Mouse (Mus musculus): ENCODE results near the gene Rbpjl. TPM values are rescaled to one million over a fixed set of nuclear protein-coding genes. Genes with fewer than 3 reads are reported as not detected.

Rbpjl gene
- polyA plus RNA-seq, 1 experiment from 2014 or later, result not detected

DNA sequence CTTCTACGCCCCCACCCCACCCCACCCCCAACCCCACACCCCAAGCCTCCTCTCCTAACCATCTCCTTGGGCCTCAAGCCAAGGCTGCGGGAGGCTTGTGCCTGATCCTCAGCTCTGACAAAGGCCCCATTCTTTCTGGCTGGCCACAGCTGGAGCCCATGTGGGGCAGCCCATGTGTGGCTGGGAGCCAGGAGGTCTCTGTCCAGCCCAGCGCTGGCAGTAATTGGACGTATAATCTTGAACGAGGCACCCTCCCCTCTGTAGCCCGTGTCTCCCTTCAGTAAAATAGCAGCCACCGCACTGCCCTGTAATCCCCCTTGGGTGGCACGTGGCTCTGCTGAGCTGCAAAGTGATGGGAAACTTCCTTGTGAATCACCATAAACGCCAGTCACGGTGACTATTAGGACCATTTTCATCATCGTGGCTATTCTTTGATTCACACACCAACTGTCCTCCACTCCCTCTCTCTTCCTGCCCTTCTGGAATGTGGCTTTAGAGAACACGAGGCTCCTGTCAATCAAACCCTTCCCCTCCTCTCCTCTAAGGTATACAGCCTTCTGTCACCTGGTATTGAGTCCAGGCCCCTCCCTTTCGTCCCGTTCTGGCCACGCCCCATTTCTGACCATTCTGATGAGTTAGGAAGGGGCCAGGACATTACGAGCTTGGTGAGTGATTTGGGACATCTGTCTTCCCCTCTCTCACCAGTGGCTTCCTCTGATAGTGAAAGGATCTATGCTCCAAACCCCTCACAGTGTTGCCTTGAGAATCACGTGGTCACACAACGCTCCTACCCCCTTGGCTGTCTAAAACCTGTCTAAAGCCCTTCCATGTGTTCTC, 16.8 kb upstream of the Rbpjl start:
- Histone ChIP-seq H3K27me3 (ENCODE audit: control insufficient read depth, insufficient read depth, low read length) (peaks cover 20% of the 10 kb centered on the region), H3K36me3 (ENCODE audit: control insufficient read depth, insufficient read depth, low read length) (no peaks in the 10 kb centered on the region), H3K9me3 (ENCODE audit: control insufficient read depth, low read length) (no peaks in the 10 kb centered on the region), H3K4me3 (replicated peaks; ENCODE audit: low read depth, low read length) (no peak overlapping the region), H3K4me1 (ENCODE audit: control insufficient read depth, insufficient read depth, low read length) (peaks cover 10% of the 10 kb centered on the region; the same call in 1 of the 2 replicates), H3K27ac (replicated peaks; ENCODE audit: low read depth, low read length) (no peak overlapping the region), H3K9ac (replicated peaks; ENCODE audit: low read length) (no peak overlapping the region), H3K4me2 (ENCODE audit: low read length) (peak overlapping the region; percentile 30)
- DNase-seq, result peak; percentile 78
- peak; percentile 78 for ATAC-seq (ENCODE audit: low FRiP score, low TSS enrichment)
- 6% methylated on average over 18 of the region's 18 CpGs for WGBS

DNA sequence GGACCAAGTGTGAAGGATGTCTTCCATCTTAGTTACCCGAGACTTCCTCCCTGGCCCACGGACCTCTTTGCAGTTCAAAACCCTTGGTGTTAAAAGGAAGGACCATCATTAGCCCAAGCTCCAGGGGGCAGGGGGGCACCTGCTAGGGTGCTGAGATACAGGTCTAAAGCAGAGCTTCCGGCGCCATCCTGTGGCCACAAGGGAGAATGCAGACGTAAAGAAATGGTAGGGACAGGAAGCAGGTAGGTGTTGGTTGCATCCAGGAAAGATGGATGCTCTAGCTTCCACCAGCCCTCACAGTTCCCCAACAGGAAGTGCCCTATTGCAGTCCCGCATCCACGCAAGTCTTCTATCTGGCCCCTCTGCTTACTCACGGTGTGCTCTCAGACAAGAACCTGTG, 16.0 kb upstream of the Rbpjl start:
- H3K4me2 ChIP-seq (ENCODE audit: low read length), result no peak overlapping the region
- no peak for ATAC-seq (ENCODE audit: low FRiP score, low TSS enrichment)
- peak; percentile 56 for DNase-seq
- H3K9ac ChIP-seq (replicated peaks; ENCODE audit: low read length), result no peak overlapping the region
- H3K9me3 ChIP-seq (ENCODE audit: control insufficient read depth, low read length), result no peaks in the 10 kb centered on the region
- H3K27me3 ChIP-seq (ENCODE audit: control insufficient read depth, insufficient read depth, low read length), result peaks cover 20% of the 10 kb centered on the region
- H3K4me1 ChIP-seq (ENCODE audit: control insufficient read depth, insufficient read depth, low read length), result peaks cover 10% of the 10 kb centered on the region; the same call in 1 of the 2 replicates
- no peaks in the 10 kb centered on the region for H3K36me3 ChIP-seq (ENCODE audit: control insufficient read depth, insufficient read depth, low read length)
- 24% methylated on average over 8 of the region's 8 CpGs for WGBS
- no peak overlapping the region for H3K27ac ChIP-seq (replicated peaks; ENCODE audit: low read depth, low read length)
- H3K4me3 ChIP-seq (replicated peaks; ENCODE audit: low read depth, low read length), result no peak overlapping the region

DNA sequence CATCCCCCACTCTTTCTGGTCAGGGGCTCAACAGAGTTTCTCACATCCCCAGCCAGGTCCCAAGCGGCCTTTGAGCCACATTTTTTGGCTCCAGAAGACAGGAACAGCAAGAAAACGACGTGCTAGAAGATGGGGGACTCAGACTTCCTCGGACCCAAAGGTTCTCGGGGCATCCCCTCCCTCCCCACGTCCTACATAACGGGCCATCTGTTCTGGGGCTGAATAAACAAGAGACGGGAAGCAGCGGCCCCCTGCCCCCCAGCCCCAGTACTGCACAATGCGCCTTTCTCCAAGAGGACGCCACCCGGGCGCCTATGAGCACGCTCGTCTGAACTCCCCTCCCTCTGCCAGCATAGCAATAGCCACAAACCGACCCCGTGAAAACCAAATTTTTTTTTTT, 13.9 kb upstream of the Rbpjl start, which contains the start of gene Slpi:
TSS of gene Slpi (minus strand) at position 76 of the 400 bp plus-strand sequence.
- Histone ChIP-seq H3K4me2 (ENCODE audit: low read length) (peak within 1 kb of the TSS; percentile 70), H3K36me3 (ENCODE audit: control insufficient read depth, insufficient read depth, low read length) (no peaks in the 10 kb centered on the region), H3K4me1 (ENCODE audit: control insufficient read depth, insufficient read depth, low read length) (peaks cover 10% of the 10 kb centered on the region; the same call in 1 of the 2 replicates), H3K9ac (replicated peaks; ENCODE audit: low read length) (peak within 1 kb of the TSS; percentile 52), H3K27ac (replicated peaks; ENCODE audit: low read depth, low read length) (no peak within 1 kb of the TSS), H3K4me3 (replicated peaks; ENCODE audit: low read depth, low read length) (peak within 1 kb of the TSS; percentile 47), H3K27me3 (ENCODE audit: control insufficient read depth, insufficient read depth, low read length) (peaks cover 20% of the 10 kb centered on the region), H3K9me3 (ENCODE audit: control insufficient read depth, low read length) (no peaks in the 10 kb centered on the region)
- WGBS, result under 1% methylated on average over 17 of the region's 17 CpGs
- DNase-seq (peak; percentile 64), ATAC-seq (ENCODE audit: low FRiP score, low TSS enrichment) (peak; percentile 57; the same call in 1 of the 2 replicates)

DNA sequence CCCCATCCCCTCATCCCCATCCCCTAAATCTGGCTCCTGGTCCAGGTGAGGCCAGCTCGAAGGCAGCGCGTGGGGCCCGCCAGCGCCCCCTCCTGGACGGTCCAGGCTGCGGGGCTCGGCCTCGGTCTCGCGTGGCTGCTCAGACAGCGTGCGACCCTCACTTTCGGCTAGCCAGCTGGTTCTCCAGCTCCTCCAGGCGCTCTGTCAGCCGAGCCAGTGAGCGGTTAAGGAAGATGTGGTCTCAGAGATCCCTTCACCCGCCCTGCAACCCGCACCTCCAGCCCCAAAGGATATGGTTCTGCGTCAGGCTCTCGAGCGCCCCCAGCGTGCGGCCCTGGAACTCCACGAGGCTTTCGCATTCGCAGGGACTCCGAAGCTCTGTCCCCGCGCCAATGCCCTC, 13.4 kb upstream of the Rbpjl start:
- H3K9me3 ChIP-seq (ENCODE audit: control insufficient read depth, low read length), result no peaks in the 10 kb centered on the region
- H3K27ac ChIP-seq (replicated peaks; ENCODE audit: low read depth, low read length), result no peak overlapping the region
- ATAC-seq (ENCODE audit: low FRiP score, low TSS enrichment) (peak; percentile 59), DNase-seq (peak; percentile 92)
- H3K4me2 ChIP-seq (ENCODE audit: low read length), result peak overlapping the region; percentile 70
- H3K36me3 ChIP-seq (ENCODE audit: control insufficient read depth, insufficient read depth, low read length), result no peaks in the 10 kb centered on the region
- WGBS, result under 1% methylated on average over 30 of the region's 30 CpGs
- peaks cover 20% of the 10 kb centered on the region for H3K27me3 ChIP-seq (ENCODE audit: control insufficient read depth, insufficient read depth, low read length)
- H3K4me3 ChIP-seq (replicated peaks; ENCODE audit: low read depth, low read length), result peak overlapping the region; percentile 47
- peak overlapping the region; percentile 52 for H3K9ac ChIP-seq (replicated peaks; ENCODE audit: low read length)
- peaks cover 10% of the 10 kb centered on the region; the same call in 1 of the 2 replicates for H3K4me1 ChIP-seq (ENCODE audit: control insufficient read depth, insufficient read depth, low read length)

DNA sequence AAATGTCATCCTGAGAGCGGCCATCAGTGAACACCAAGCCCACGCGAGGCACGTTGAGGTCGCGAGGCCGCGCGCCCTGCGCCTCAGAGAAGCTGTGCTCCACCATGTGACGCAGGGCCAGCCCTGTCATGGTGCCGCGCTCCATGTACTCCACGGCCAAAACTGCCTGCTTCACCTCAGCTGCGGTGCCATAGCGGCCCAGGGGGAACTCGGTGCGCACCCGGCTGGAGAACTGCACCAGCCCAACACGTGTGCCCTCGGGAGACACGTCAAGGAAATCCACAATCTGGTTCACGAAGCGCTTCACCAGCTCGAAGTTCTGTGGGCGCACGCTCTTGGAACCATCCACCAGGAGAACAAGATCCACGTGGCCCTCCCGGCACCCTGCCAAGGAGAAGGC, 9.8 kb upstream of the Rbpjl start:
- Histone ChIP-seq H3K36me3 (ENCODE audit: control insufficient read depth, insufficient read depth, low read length) (no peaks in the 10 kb centered on the region), H3K4me1 (ENCODE audit: control insufficient read depth, insufficient read depth, low read length) (peaks cover 3% of the 10 kb centered on the region; the same call in 1 of the 2 replicates), H3K9me3 (ENCODE audit: control insufficient read depth, low read length) (no peaks in the 10 kb centered on the region), H3K27me3 (ENCODE audit: control insufficient read depth, insufficient read depth, low read length) (peaks cover 9% of the 10 kb centered on the region; the same call in 1 of the 2 replicates), H3K4me3 (replicated peaks; ENCODE audit: low read depth, low read length) (no peak overlapping the region), H3K27ac (replicated peaks; ENCODE audit: low read depth, low read length) (no peak overlapping the region), H3K9ac (replicated peaks; ENCODE audit: low read length) (no peak overlapping the region), H3K4me2 (ENCODE audit: low read length) (no peak overlapping the region)
- no peak for DNase-seq
- ATAC-seq (ENCODE audit: low FRiP score, low TSS enrichment), result no peak
- WGBS, result 79% methylated on average over 29 of the region's 29 CpGs

DNA sequence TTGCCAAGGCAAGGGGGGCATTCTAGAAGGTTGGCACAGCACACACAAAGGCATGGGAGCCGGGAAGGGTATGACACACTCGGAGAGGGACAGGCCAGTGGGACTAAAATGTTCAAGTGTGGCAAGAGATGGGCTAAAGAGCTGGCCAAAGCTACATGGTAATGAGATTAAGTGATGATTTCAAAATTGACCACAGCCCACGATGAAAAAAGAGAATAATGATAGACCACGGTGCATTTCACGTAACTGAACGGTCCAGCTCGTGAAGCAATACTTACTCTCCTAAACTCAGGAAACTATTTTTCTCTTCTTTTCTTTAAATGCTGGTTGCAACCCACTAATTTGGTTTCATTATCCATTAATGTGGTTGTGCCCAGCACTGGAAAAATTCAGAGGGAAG, 6.9 kb upstream of the Rbpjl start:
- no peak overlapping the region for H3K9ac ChIP-seq (replicated peaks; ENCODE audit: low read length)
- peaks cover 23% of the 10 kb centered on the region for H3K27me3 ChIP-seq (ENCODE audit: control insufficient read depth, insufficient read depth, low read length)
- 0 out of 2 replicates have a peak, but pooled peaks cover 2% of the 10 kb centered on the region for H3K4me1 ChIP-seq (ENCODE audit: control insufficient read depth, insufficient read depth, low read length)
- H3K4me3 ChIP-seq (replicated peaks; ENCODE audit: low read depth, low read length), result no peak overlapping the region
- H3K27ac ChIP-seq (replicated peaks; ENCODE audit: low read depth, low read length), result no peak overlapping the region
- WGBS, result 92% methylated on average over 7 of the region's 7 CpGs
- DNase-seq (no peak), ATAC-seq (ENCODE audit: low FRiP score, low TSS enrichment) (no peak)
- H3K36me3 ChIP-seq (ENCODE audit: control insufficient read depth, insufficient read depth, low read length), result no peaks in the 10 kb centered on the region
- H3K4me2 ChIP-seq (ENCODE audit: low read length), result no peak overlapping the region
- H3K9me3 ChIP-seq (ENCODE audit: control insufficient read depth, low read length), result no peaks in the 10 kb centered on the region

DNA sequence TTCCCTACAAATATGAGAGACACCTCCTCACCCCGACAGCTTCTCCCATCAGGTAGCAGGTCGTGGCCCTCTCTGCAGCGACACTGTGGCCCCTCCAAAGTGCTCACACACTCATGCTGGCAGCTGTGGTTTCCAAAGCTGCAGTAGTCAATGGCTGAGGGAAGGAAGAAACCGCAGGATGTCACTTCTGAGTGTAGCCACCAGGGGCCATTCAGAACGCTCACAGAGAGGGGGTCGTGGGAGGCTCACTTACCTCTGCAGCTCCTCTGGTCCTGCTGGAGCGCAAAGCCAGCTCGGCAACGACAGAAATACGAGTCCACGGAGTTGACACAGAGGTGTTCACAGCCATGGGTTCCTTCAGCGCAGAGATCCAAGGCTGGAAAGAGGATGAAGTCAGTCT, 6.0 kb upstream of the Rbpjl start:
- no peak overlapping the region for H3K4me2 ChIP-seq (ENCODE audit: low read length)
- H3K9me3 ChIP-seq (ENCODE audit: control insufficient read depth, low read length), result no peaks in the 10 kb centered on the region
- 74% methylated on average over 12 of the region's 12 CpGs for WGBS
- ATAC-seq (ENCODE audit: low FRiP score, low TSS enrichment) (no peak), DNase-seq (no peak)
- H3K4me3 ChIP-seq (replicated peaks; ENCODE audit: low read depth, low read length), result no peak overlapping the region
- no peak overlapping the region for H3K27ac ChIP-seq (replicated peaks; ENCODE audit: low read depth, low read length)
- H3K9ac ChIP-seq (replicated peaks; ENCODE audit: low read length), result no peak overlapping the region
- H3K4me1 ChIP-seq (ENCODE audit: control insufficient read depth, insufficient read depth, low read length), result 0 out of 2 replicates have a peak, but pooled peaks cover 2% of the 10 kb centered on the region
- no peaks in the 10 kb centered on the region for H3K36me3 ChIP-seq (ENCODE audit: control insufficient read depth, insufficient read depth, low read length)
- peaks cover 31% of the 10 kb centered on the region for H3K27me3 ChIP-seq (ENCODE audit: control insufficient read depth, insufficient read depth, low read length)

DNA sequence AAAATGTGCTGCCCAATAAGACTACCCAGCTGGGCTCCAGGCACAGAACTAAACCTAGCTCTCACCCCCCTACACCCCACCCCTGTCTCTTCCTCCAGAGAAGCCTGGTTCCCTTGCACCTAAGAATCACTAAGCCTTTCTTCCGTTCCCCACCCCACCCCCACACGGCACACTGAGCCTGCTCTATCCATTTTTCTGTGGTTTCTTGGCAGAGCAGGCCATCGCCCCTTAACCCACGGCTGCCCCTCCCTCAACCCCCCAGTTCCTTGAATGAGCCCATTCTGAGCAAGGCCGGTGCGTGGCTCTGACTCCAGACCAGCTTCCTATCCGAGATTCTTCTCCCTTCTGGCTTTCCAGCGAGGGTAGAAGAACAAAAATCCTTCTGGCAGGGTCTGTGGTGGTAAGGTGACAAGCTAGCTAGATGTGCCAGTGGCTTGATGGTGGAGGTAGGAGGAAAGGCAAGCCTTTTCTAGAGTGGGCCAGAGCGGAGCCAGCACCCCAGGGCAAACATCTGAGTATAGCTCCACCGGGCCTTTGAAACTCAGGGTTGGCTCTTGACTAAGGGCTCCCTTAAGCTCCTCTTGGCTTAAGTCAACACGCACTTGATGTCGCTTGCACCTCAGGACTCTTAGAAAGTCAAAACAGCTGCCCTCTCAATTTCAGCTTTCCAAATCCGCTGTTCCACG, 598 bp downstream of the Rbpjl start:
- H3K4me2 ChIP-seq (ENCODE audit: low read length), result no peak overlapping the region
- no peaks in the 10 kb centered on the region for H3K9me3 ChIP-seq (ENCODE audit: control insufficient read depth, low read length)
- ATAC-seq (ENCODE audit: low FRiP score, low TSS enrichment), result no peak
- DNase-seq, result no peak
- H3K36me3 ChIP-seq (ENCODE audit: control insufficient read depth, insufficient read depth, low read length), result no peaks in the 10 kb centered on the region
- peaks cover 7% of the 10 kb centered on the region for H3K4me1 ChIP-seq (ENCODE audit: control insufficient read depth, insufficient read depth, low read length)
- H3K27ac ChIP-seq (replicated peaks; ENCODE audit: low read depth, low read length), result no peak overlapping the region
- no peak overlapping the region for H3K9ac ChIP-seq (replicated peaks; ENCODE audit: low read length)
- H3K4me3 ChIP-seq (replicated peaks; ENCODE audit: low read depth, low read length), result no peak overlapping the region
- H3K27me3 ChIP-seq (ENCODE audit: control insufficient read depth, insufficient read depth, low read length), result peaks cover 95% of the 10 kb centered on the region
- WGBS, result 11% methylated on average over 14 of the region's 14 CpGs

All from midbrain, embryonic 14.5 days (tissue).